Mouse (Mus musculus): ENCODE measurements around the gene Zfhx2.
A peak's percentile ranks its signal among the peaks of the same experiment; 100 is the strongest.

Gene Zfhx2

DNA sequence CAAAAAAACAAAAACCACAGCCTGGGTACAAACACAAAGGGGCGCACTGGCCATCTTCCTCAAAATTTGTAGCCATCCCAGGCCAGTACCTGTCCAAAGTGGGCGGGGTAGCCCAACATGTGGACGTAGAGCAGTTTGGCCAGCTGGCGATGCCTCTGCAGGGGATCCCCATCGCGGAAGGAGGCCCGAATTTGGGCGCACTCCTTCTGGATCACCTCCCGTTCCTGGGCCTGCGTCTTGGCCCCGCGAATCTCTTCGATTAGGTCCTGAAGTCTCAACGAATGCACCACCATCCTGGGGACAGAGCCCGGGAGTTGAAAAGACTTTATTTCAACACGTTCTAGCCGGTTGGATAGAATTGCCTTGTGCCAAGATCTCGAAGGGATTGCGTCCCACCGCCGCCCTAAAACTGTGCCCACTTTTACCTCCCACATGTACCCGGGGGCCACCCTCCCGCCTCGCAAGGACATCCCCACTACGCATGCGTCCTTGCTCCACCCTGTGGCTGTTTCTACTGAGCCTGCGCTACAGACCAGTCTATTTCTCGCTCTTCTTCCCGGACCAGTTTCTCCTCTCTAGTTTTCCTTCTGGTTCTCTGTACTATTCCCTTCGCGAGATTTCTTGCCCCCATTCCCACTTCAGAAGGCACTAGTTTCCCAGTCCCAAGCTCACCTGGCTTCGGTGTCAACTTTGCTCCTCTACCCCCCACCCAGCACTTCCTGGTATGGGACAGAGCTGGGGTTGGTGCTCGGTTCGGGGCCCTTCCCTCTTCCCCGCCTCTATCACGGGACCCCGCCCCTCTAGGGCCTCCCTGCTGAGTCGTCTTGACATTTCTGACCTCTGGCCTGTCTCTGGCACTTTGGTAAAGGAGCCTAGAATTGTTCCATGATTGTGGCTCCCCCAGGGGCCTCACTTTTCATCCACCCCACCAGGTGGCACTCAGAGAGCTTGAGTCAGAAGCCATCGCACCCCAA, 14.0 kb upstream of the Zfhx2 start, which contains the start of gene Ap1g2:
Ap1g2 (minus strand) TSS at position 758 of the 974 bp plus-strand sequence.
- DNase-seq: peak; percentile 87

DNA sequence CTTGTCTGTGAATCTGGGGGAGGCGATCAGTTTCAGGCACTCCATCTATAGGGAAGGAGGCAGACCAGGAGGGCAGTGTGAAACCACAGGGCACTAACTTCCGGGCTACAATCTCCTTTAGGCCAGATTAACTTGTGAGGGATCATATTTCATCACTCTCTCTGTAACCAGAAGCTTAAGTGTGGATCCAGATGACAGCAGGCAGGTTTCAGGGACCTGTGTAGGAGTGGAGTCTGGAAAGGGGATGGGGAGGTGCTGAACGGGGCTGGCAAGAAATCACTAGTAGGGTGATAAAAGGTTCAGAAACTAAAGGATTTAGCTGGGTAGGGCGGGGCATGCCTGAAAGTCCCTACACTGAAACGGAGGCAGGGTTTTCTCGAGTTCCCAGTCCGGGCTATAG, 13.3 kb upstream of the Zfhx2 start:
- no peak for DNase-seq

DNA sequence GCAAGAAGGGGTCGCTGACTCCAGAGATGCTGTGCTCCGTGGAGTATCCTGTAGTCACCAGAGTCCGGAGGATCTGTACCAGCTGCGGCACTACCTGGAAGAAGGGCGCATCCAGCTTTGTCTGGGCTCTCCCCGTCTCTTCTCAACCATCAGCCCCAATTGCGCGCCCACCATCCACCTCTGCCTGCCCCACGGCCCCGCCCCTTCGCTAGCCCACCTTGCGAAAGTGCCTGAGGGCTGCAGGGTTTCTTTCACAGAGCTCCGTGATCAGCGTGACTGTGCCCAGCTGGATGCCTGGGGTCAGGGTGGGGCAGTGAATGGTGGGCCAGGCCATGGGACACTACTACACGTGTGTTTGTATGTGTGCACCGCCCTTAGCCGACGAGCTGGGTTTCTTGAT, 12.2 kb upstream of the Zfhx2 start:
- no peak for DNase-seq

DNA sequence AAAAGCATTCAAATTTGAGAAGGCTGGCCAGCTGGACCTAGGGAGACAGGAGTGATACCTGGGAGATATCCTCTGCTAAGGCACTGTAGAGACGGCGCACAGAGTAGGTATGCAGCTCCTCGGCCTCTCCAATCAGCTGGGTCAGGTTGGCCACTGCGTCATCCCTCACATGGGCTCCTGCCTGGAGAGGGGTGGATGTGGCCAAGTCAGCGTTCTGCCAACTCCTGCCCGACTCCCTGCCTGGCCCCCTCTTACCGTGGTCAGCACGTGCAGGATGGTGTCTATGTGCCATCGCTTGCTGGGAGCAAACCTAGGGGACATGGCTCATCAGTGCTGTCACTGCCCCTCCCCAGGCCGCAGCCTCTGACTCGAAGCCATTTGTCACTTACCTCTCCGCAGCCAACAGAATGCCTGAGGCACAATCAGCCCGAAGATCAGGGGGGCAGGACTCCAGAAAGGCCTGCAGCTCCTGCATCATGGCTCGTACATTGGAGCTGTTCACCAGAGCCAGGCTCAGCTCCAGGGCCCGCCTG, 10.2 kb upstream of the Zfhx2 start:
- no peak for DNase-seq

DNA sequence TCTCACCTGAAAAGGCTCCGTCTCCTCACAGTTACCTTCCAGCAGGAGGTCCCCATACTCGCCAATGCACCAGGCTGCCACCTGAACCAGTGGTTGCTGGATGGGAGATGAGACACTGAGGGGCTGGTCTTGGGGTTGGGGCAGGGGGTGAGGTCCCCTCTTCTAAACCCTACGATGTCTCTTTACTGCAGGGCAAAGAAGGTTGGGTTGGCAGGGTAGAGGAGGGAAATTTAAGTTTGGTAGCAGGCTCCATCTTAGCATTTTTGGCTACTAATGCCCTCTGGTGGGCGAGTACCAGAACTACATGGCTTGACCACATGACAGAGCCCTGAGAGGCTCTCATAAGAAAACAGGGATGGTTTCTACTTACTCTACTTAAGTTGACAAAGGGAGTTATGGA, 9.5 kb upstream of the Zfhx2 start:
- peak; percentile 65 for DNase-seq

DNA sequence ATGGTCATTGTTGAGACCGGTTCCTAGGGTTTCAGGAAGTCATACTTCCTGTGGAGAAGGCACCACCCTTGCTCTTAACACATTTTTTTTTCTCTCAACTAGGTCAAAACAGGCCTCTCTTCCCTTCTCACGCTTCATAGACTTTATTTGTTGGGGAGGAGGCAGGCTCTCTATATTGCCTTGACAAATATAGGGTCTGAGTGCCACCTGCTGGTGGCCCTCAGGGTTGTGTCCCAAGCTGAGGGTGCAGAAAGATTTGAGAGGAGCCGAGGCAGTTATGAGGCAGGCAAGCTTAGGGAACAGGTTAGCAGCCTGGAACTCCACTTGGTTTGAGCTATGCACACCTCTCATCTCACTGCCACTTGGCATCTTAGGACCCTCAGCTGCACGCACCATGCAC, 5.9 kb upstream of the Zfhx2 start:
- DNase-seq: peak; percentile 65

DNA sequence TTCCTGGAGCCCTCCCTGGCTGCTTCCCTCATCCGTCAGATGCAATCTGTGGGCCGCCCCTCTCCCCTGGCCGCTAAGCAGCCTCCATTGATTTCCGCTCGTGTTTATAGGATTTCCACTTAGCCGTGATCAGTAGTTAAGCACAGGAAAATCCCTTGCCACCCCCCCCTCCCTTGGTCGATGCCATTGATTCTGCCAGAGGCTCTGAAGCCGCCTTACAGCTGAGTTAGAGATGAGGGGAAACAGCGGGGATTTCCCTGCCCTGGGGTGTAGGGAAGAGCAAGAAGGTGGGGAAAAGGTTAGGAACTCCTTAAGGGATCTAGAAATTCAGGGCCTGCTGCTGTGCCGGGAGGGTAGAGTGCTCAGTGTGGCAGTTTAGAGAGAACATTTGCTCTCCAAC, 5.5 kb upstream of the Zfhx2 start:
- no peak for DNase-seq

DNA sequence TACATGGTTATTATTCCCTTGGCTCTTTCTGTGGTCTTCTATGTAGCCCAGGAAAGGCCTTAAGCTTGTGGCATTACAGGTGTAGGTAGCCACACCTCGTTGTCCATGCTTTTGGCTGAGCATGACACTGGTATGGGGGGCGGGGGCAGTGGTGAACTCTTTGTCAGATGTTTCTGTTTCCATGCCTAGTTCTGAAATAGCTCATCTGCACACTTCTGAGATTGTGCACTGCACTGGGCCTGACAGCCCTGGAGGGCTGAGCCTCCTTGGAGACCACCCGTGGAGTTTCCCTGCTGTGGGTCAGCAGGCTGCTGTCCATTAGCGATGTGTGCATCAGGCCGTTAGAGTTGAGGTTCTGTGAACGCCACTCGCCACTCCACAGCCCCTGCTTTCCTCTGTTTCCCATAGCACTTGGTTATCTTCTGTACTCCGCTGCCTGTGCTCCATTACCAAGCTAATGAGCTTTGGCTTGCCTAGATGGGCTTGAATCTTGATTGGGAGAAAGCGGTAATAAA, 4.5 kb upstream of the Zfhx2 start:
- DNase-seq: no peak

DNA sequence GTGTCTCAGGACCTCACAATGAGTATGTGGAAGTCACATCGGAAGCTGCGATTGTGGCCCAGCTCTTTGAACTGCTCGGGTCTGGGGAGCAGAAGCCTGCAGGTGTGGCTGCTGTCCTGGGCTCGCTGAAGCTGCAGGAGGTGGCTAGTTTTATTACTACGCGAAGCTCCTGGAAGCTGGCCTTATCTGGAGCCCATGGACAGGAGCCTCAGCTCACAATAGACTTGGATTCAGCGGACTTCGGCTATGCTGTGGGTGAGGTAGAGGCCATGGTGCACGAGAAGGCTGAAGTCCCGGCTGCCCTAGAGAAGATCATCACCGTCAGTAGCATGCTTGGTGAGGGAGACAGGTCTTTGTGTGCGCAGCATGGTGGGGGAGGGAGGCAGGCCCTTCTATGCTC, 3.5 kb upstream of the Zfhx2 start:
- no peak for DNase-seq

DNA sequence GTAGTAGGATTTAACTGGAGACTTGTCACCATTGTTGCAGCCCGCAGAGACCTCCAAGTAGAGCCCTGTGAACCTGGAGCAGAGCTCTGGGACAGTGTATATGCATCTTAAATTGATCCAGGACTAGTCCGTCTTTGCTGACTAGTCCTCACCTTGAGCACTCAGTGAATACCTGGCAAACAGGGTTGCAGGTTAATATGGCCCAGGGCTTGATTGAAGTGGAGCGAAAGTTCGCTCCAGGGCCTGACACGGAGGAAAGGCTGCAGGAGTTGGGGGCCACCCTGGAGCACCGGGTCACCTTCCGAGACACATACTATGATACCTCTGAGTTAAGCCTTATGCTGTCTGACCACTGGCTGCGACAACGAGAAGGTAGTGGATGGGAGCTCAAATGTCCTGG, 3.1 kb upstream of the Zfhx2 start:
- no peak for DNase-seq

DNA sequence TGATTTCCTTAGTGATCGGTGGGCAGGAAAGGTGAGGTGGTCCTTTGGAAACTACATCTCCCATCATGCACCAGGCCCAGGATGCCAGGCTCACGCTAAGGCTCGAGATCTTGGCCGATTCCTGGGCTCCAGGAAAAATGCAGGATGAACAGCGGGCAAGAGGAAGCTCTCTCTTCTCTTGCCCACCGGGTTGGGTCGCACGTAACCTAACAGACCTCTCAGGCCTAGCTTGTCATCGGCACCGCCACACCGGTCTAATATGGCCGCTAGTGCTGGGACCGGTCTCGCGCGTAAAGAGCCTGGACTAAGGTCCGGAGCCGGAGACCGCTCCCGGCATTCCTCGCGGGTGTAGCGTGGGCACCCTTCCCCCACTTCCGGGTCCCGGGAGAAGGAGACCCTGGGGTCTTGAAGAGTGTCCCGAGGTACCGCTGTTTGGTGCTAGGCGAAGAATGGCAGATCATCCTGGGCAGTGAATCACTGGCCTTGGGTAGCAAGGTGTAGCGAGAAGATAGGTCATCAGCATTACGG, 2.6 kb upstream of the Zfhx2 start, which contains the start of gene Thtpa:
Thtpa (plus strand) TSS at position 81 of the 528 bp plus-strand sequence.
- DNase-seq: peak; percentile 93

DNA sequence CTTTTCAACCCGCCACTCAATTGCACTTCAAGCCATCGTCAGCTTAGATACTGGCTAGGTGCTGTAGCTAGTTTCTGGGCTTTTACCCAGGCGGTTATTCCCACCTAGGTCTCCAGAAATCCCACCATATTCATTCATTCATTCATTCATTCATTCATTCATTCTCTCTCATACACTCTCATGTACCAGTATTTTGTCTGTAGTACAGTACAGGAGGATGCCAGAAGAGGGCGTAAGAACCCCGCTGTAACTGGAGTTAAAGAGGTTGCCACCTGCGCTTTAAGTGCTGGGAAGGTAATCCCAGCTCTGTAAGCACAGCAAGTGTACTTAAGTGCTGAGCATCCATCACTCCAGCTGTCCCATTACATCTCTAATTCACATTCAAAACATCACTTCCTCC, 1.8 kb upstream of the Zfhx2 start:
- DNase-seq: no peak

DNA sequence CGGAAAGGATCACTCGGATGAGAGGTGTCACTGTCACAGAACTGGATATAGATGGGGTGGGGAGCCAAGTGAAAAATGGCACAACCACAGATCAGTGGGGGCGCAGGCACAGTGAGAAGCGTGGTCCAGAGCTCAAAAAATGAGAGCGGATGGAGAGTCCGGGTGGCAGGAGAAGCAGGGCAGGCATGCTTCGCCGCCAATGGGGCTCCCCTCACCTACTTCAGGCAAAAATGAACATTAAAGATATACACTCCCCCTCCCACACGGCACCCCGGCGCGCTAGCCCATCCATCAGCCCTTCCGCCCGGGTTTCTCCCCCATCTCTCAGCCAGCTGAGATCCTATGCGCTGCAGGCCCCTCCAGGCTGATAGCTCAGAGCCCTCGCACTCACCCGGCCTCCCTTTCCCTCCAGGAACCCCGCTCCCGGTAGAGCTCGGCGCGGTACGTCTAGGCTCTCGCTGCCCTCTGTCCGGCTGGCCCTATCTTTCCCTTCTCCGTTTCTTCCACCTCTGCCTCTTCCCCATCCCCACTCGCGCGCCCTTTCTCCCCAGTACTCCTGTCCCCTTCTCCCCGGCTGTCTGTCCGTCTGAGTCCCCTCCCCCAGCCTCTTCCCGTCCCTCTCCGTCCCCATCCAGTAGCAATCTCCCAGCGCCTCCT, 787 bp downstream of the Zfhx2 start:
- peak; percentile 56 for DNase-seq

DNA sequence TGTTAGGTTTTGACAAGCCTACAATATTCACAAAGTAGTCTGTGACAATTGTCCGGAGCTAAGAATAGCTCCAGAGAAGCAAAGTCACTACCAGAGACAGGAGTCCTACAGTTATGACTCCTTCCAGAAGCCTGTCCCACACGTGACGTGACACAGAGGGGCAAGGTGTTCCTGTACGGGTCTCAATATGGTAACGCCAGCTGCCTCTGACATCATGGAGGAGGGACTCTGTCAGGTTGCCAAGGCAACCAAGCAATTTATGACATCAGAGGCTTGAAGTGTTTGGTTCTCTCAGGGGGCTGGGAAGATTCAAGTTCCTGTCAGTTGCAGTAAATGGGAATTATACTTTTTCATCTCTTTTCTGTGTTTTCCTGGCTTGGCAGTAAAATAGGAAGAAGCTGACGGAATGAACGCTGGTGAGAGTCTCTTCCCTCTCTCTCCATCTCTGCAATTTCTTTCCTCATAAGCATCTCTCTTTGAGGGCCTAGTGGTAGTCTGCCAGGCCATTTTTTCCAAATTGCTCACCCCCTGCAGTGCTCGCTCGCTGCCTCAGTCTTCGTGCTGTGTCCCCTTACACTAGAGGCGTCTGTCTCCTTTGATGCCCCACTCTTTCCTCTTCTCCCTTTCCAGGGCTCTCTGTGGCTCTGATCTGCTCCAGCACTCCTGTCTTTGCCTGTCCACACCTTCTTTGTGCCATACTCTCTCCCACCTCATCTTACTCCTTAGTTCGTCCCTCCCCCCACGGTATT, 2.8 kb downstream of the Zfhx2 start:
- peak; percentile 61 for DNase-seq

DNA sequence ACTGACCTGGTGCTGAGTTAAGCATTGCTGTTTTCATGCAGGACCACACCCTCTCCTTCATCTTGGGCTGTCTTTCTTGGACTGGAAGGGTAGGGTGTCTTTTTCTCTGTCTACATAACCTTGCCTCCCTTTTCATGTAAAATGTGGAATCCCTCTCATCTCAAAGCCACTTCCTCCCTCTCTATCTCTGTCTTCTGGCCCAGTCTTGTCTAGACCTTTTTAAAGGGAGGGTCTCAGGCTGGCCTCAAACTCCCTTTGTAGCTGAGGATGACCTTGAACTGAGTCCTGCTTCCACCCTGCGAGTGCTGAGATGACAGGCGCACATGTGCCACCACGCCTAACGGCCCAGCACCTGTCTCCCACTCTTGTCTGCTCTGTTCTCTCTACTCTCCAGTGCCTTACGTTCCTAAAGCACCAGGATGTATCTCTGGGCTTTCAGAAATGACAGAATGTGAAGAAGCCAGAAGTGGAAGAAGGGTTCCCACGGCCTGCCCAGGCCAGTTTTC, 6.1 kb downstream of the Zfhx2 start:
- no peak for DNase-seq

DNA sequence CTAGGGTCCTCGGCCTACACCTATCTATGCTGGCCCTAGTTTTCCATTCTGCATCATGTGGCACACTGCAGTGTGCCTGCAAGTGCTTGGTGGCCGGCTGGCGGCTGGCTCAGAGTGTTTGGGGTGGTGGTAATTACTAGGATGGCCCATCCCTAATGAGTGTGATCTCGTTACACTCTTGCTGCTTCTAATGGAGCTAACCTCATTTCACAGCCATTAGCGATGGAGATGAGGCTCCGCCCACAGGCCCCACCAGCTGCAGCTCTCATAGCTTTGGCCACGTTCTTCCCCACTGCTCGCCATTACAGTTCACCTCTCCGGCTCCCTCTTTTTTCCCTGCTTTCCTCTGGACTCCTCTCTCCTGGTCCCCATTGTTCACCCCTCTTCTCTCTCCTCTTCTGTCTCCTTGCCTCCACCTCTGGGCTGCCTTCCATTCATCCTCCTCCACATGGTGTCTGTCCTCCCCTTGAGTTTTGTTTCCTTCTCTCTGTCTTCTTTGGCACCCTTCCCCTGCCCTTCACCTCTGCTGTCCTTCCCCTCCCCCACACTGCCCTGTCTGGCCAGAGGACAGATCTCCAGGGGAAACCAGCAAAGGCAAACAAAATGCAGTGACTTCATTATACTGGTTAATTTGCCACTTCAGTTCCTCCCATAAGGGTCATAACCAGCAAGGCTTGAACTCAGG, 6.7 kb downstream of the Zfhx2 start:
- DNase-seq: no peak

DNA sequence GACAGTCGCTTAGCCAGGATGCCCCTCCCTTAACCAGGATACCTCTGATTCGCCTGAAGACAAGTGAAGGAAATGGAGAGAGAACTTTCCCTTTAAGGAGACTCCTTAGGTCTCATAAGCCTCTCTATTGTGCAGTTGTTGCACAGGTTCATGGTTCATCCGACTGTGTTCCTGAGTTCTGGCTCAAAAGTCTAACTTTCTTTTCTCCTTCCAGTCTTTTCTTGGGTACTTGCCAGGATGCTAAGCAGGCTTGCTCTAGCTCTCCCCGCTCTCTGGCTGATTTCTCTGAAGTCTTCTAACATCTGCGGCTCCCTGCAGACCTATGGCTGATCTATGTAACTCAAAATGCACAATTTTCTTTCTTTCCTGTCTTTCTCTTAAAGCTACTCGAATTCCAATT, 8.6 kb downstream of the Zfhx2 start:
- DNase-seq: no peak

DNA sequence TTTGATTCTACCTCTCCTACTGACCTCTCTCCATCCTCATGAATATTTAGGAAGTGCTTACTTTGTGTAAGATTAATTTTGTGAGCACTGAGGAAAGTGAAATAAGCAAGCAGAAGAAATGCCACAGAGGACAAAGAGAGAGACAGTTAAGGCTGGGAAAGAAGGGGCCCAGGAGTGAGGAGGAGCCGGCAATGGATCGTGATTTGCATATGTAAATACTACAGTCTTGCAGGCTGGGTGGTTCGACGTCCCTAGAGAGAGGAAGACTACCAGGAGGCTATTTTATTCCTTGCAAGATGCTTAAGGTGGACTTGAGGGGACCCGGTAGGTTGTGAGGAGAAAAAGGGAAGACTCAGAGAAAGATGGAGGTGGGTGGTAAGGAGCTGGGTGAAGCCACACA, 11.0 kb downstream of the Zfhx2 start:
- no peak for DNase-seq

DNA sequence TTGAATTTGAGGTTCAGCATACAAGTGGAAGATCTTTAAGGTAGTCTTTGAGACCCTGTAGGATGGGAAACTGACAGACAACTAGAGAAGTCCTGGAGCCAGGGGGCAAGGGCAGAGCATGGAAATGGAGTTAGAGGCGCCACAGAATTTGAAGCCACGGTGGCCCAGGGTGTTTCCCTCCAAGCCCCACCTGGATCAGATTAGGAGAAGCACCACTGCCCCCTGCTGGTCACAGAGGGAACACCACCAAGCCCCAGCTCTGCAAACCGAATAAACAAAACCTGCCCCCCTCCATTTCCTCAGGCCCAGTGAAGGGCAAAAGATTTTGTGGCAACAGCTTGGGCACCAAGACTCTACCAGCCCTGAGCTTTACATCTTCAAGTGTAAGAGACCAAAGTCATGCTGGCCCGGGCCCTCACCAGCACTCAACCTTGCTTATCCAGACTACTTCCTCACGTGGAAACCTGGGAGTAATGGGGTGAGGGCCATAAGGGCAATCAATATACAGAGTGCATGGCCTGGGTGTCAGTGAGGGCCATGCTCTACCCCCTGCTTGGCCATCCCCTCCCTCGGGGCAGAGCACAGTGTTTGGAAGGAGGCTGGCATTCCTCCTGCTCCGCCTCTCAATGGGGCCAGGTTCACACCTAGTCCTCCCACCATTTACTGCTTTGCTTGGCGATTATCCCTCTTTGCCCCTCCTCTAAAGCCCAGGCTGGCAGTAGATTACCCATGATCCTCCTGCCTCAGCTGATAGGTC, 12.7 kb downstream of the Zfhx2 start:
- peak; percentile 85 for DNase-seq

DNA sequence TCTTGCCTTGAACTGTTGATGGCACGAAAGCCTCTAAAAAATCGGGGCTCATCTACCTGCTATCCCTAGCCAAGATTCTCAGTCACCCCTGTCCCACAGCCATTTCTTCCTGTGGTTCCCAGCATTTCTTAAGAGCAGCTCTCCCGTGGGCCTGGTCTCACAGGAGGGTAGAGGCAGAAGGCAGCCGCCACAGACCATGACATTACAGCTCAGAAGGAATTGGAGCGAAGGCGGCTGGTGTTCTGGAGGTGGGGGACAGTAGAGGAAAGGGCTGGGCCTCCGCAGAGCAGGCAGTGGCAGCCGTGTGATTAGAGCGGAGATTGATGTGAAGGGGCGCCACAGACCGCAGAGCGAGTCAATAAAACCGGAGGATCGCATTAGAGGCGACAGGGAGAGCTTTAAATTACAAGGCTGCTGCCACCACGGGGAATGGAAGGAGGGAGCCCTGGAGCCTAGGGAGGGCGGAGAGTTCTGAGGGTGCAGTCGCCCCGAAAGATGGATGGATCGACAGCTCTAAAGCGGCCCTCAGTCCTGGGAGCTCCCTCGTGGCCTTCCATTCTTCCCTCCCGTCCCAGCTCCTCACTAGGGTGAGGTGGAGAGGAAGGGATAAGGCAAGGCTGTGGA, 13.6 kb downstream of the Zfhx2 start:
- DNase-seq: peak; percentile 63
